Comparison of ENCODE assay signal across 1 mouse cellular context in the genomic region with DNA sequence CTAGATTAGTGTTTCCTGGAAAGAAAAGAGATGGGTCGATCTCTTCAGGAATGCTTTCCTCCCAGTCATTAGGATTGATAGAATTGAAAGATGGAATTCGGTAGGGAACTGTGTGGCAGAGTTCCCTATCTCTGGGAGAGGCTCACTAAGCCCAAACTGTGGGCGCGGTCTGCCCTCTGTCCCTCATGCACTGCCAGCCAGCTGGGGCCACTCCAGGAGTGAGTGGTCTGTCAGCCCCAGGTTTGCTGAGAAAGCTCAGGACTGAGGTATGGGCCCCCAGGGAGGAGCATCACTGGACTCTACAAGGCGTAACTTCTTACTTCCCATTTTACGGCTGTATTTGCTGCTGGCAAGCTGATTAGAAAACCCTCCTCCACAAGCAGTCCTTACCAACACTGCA.
TF ChIP-seq lines count a peak whose summit lies in the region.

No protein-coding gene starts in this region.

TF ChIP-seq in CH12.LX, 34 proteins besides CTCF, POLR2A, EP300 and RAD21 (continued from another document):
- no peak for TF ChIP-seq MEF2A (IDR thresholded peaks at IDR 0.05; ENCODE audit: borderline replicate concordance, low read depth, low read length)
- TF ChIP-seq CHD1 (IDR thresholded peaks at IDR 0.05; ENCODE audit: low read depth, low read length) = no peak
- no peak for TF ChIP-seq ELF1 (IDR thresholded peaks at IDR 0.05; ENCODE audit: low read depth, low read length)
- no peak for TF ChIP-seq KAT2A (IDR thresholded peaks at IDR 0.05; ENCODE audit: insufficient replicate concordance, low read length)
